Mouse (Mus musculus): ENCODE data around the gene Gps1.
A peak's percentile ranks its signal among the peaks of the same experiment; 100 is the strongest.
"Not testable (repeated sequence)": the region's sequence is repeated elsewhere in the genome, so short reads cannot be mapped to it uniquely, and the experiment has no call there.

Gps1 gene

DNA sequence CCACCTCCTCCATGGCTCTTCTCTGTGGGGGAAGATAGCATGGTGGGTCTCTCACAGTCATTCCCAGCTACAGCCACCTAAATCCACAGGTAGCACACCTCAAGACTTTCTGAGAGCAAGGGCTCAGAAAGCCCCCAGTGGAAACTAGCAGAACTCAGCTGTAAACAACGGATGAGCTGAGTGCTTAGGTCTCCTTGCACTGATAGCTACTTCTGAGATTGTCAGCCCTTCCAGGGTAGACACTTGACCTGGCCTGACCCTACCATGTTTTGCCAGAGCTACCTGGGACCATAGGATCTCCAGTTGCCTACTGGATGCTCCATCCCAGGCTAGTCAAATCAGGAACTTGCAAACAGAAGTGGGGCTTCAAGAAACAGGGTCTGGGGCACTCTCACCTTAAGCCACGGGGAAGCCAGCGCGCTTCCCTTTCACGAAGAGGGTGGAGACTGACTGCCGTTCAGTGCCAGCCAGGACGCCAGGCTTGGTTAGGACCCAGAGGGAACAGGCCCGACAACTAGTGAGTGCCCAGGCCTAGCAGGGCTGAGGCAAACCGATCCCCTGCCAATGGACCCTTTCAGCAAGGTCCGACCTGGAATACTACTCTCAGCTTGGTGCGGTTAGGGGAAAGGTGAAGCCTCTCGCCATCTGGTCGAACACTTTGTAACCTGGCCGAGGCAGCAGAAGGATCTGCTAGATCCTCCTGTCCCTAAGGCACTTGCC, 38.9 kb downstream of the Gps1 start:
- no peak for DNase-seq (ENCODE audit: low spot score)

DNA sequence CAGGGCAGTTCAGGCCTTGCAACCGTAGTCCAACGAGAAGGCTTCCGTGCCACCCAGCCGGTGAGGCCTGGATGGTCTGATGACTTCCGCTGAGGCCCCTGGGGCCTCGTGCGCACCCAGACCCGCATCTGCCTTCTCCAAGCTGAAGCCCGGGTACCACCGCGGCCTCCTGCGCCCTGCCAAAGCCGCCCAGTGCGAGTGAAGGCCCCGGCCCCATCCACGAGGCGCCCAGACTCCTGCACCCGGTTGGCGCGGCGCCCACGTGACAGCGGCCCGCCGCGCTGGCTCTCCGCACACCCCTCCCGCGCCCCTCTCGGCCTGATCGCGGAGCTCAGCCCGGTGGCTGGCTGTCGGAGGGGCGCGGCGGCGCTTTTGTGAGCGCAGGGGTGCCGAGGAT, 39.5 kb downstream of the Gps1 start:
- no peak for DNase-seq (ENCODE audit: low spot score)

DNA sequence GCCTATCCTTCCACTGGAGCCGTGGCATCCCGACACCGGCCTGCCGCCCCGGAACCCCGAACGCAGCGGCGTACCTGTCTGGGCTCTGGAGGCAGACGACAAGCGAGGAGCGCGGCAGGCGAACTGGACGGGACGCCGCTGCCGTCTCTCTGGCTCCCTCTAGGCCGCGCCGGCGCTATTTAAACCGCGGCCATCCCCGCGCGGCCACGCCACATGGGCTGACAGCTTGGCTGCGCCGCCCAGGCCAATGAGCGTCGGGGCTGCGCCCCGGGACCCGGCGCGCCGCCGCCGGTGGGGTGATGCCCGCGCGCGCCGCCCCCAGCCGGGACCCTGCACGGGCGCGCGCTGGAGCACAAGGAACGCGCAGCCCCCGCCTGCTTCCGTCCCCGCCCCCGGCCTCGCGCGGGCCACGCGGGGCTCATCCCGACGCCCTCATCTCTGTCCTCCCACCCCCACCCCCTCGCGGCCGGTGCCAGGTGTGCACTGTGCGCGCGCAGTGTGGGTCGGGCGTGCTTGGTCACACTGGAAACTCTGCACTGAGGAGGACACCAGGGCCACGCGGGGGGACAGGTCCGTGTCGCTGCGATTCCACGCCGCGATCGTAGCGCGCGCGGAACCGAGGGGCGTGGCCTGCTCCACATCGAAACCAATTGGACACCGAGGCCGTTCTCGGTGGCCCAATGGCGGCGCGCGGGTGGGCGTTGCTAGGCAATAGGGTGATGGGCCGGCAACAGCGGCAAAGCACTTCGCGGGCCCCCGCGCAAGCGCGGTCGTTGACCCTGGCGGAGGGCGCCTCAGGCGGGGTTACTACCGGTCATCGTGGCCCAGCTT, 40.1 kb downstream of the Gps1 start, which contains the start of gene Fasn:
Gene Fasn, minus strand, starts transcription at position 592 of the 831 bp plus-strand sequence.
- DNase-seq (ENCODE audit: low spot score): peak; percentile 93

DNA sequence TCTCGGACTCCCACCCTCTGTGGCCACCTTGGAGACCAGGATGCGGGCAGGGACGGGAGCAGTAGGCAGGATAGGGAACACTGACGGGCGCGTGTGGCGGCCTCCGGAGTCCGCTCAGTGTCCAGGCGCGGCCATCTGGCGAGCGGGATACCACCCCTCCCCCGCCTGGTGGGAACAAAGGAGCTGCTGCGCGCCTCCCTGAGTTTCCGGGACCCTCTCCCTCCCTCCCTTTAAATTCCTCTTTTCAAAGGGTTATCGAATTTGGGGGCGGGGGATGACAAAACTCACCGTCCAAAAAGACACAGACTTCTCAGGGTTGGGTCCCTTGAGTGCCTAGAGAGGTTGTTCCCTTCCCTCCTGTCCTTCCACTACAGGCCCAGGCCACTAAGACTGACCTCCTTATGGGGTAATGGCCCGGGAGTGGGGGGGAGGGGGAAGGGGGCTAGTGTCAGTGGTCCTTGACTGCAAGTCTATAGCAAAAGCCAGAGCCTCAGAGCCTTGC, 40.8 kb downstream of the Gps1 start:
- DNase-seq (ENCODE audit: low spot score): no peak

DNA sequence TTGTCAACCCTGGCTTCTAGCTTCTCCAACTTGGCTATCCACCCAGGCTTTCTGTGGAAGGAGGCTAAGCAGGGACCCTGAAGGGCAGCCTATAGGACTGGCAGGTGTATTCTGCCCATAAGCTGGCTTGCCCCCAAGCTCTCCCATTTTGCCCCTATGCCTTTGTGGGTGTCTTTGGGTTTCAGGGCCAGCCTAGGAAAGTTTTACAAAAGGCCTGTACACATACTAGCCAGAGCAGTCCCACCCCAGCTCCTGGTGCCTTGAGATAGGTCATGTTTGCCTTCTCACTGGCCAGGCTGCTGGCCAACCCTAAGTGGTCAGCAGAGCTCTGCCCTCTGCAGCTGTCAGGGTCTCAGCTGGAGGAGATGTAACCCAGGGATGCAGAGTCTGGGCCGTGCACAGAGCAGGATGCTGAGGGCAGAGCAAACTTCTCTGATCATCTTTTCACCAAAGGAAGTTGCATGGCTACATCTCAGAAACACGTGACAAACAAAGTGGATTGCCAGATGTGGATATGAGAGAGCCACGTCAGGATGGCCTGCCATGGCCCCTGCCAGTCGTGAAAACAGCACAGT, 41.3 kb downstream of the Gps1 start:
- DNase-seq (ENCODE audit: low spot score): no peak

DNA sequence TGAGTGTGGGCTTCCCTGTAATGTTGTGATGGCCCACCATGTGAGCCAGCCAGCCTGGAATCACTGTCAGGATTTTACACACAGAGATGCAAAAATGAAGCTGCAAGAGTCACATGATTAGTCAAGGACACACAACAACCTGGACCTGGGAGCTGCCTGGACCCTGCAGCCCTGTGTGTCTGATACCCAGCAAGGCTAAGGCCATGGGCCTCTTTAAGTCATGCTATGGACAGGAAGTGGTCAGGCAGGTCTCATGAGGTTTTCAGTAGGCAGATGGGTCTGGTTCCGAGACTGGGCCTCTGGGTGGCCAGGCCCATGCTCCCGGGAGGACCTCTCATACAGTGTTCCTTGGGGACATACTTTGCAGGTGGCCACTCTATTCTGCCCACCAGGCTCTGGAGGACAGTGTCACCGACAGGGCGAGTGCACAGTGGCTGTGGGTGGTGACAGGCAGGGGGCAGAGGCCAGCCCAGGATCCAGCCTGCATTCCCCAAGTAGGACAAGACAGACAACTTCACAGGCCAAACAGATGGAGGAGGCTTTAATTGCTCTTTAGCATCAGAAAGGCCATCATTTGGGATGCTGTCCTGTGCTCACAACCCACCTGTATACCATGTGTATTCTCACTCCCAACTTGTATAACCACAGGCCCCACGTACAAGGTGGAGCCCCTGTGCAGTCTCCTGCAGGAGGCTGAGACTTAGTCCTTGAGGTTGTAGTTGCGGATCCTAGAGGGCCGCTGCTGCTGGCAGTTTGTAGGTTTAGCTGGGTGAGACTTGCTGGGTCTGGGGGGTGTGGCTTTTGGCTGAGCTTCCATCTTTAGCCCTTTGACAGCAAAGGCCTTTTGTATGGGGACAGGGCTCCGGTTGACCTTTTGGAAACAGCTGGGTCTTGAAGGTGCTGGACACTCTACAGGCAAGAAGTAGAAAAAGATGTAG, 42.2 kb downstream of the Gps1 start:
- no peak for DNase-seq (ENCODE audit: low spot score)

DNA sequence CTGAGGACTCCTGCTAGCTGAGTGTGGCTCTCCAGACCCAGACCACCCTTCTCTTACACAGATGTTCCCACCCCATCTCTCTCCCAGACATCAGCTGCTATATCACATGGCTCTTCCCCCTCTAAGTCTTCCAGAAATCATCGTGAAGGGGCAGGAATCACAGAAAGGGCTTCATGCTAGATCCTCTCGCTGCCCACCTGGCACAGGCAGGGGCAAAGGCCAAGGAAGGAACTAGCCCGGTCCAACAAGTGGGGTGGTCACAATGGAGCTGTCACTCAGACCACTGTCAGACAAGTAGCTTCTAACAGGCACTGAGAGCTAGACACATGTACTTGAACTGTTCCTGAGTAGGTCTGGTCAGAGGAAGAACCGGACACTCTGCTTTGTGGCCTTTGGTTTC, 44.3 kb downstream of the Gps1 start:
- no peak for DNase-seq (ENCODE audit: low spot score)

DNA sequence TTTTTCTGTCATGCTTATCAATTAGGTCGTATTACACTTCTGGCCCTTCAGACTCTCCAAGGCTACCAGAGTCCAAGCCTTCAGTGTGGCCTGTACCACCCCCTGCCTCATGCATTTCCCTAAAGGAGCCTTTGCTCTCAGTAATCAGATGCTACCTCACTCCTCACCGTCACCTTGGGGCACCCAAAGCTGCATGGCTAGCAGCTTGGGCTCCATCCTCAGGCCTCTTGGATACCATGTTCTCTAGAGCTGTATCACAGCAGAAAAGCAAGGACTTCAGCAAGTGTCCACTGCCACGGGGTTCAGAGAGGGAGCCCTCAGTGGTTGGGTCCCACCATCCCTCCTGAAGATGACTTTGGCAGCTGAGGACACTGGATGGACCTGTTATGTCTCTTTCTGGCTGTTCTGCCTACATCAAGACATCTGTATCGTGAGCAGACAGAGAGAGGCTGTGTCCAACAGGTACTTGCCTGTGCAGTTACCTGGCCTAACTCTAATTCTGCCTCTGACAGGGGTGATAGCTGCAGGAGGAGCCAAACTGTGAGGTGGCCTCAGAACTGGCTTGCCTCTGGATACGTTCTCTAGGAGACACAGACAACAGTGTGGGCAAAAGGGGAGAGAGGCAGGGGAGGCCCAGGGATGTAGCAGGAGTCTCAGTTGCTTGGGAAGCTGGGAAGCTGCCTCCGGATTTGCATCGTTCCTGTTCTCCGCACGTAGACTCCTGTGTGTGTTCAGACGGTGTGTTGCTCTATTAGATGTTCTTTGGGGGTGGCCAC, 45.9 kb downstream of the Gps1 start:
- no peak for DNase-seq (ENCODE audit: low spot score)

DNA sequence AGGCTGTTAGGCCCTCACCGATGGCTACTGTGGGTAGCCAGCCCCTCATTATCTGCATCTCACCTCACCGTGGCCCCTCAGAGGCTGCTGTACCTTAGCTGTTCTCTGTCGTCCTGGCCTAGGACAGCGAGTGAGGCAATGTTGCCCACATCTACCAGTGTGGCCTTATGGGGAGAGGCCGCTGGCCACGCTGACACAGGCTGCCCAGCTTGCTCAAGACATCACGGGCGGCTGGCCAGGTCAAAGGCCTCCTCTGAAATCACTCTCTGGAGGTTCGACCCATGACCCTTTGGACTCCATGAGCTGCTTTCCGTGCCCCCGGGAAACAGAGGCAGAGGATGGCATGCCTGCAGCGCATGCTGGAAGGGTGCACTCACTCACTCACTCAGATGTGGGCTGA, 46.6 kb downstream of the Gps1 start:
- no peak for DNase-seq (ENCODE audit: low spot score)

DNA sequence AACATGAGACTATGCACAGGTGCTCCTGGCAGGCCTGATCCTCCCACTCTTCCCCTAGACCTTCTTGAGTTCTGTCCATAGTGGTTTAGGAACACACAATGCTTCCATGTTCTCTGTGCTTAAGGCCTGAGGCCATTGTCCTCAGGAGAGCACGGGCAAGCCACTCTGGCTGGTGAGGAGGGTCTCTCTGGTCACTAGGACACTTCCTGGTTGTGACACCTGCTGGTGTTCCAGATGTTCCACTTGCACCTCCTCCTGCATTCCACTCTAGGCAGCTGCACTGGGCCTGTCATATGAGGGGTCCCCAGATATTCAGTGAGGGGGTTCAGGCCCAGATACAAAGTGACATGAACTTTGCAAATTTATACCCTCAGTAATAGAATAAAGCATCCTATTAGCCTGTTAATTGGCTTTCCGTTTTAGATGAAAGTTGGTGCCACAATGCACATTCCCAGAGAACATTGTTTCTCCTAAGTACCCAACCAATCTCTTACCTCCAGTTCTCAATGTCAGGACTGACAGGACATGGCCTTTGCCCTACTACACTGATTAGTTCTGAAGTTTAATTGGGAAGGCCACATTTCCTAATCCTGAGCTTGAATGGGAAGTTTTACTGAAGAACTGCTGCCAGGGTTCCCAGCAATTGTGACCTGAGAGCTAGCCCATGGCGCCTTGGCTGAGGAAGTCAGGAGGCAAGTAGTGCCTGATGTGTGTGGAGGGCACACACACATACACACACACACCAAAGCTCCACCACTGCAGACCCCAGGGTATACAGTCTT, 47.8 kb downstream of the Gps1 start:
- DNase-seq (ENCODE audit: low spot score): no peak

DNA sequence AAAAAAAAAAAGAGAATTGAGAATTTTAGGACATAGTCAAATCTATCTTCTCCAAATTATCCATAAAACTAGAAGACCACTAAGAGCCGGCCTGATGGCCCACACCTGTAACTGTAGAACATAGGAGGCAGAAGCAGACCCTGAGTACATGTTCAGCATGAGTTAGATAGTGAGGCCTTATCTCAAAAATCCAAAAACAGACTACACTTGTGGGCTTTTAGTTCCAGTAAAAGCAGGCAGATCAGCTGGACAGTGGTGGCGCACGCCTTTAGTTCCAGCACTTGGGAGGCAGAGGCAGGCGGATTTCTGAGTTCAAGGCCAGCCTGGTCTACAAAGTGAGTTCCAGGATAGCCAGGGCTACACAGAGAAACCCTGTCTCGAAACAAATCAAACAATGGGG, 48.9 kb downstream of the Gps1 start:
- not testable (repeated sequence) for DNase-seq (ENCODE audit: low spot score)

DNA sequence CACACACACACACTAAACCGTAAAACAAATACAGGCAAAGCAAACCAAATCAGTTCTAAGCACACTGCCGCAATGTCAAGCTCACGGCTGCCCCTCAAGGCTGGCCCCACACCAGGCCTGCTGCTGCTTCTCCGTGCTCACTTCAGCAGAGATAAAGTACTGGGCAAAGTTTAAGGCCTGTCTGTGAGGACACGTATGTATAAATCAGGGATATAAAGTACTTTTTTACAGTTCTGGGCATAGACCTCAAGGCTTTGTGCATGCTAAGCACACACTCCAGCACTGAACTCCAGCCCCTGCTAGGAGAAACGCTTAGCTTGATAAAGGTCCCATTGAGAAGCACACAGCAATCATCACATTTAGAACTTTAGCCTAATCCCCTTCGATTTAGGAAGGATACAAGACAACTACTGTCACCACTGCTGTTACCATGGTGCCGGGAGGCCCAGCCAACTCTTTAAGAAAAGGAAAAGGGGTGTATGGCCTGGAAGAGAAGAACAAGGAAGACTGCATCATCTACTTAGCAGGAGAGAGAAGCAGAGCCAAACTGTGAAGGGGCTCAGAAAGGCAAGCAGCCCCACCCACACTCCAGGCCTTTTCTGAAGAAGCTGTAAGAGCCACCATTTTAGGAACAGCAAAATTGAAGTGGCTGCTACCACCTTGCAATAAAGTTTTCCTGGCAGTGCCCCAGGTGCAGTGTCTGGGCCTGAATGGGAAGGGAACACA, 49.6 kb downstream of the Gps1 start:
- DNase-seq (ENCODE audit: low spot score): no peak

Data from layer of hippocampus, adult 9-10 months (tissue).